Mouse (Mus musculus): Measurements from ENCODE around the gene Prom2. TPM values are rescaled to one million over a fixed set of nuclear protein-coding genes. Genes with fewer than 3 reads are reported as not detected.

Gene Prom2
- polyA plus RNA-seq, 1 experiment from 2014 or later, result not detected

DNA sequence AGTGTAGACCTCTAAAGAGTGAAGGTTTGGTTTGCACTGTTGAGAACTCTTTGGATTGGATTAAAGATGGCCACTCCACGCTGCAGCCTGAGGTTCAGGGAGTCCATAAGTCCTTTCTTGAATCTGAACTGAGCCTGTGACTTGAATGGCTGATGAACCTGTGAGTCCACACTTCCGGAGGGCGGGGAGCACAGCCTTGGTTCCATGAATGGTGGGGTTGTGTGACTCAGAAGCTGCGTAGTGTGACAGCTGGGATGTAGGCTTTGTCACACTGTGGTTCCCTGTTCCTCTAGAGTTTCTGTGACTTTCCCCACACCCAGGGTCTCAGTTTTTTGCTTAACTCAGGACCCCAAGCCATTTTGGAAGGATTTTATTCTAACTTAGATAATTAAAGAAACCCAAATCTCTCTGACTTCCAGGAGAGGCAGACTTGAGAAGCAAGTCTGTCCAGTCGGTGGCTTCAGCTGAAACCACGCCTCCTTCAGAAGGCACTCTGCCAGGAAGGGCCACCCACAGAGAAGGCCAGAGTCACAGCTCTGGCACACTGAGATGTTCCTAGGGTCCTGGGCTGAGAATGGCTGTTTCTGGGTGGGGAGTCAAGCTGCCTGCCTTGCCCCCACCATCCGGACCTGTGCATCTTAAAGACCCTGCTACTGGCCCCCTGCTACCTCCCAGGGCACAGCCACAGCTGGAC, 33.2 kb downstream of the Prom2 start:
- 62% methylated on average over 7 of the region's 7 CpGs for WGBS (ENCODE audit: insufficient replicate concordance)
- Histone ChIP-seq H3K9me3 (replicated peaks; ENCODE audit: control insufficient read depth, low read length) (no peaks in the 10 kb centered on the region), H3K36me3 (ENCODE audit: control insufficient read depth, insufficient read depth, low read length) (no peaks in the 10 kb centered on the region), H3K4me2 (no peak overlapping the region), H3K27me3 (ENCODE audit: control insufficient read depth, insufficient read depth, low read length) (peaks cover 9% of the 10 kb centered on the region; the same call in 1 of the 2 replicates), H3K9ac (ENCODE audit: low read depth, low read length) (no peak overlapping the region), H3K4me1 (ENCODE audit: control insufficient read depth, insufficient read depth, low read length) (no peaks in the 10 kb centered on the region), H3K27ac (ENCODE audit: low read depth, low read length) (no peak overlapping the region), H3K4me3 (ENCODE audit: low read depth, low read length) (no peak overlapping the region)
- no peak for ATAC-seq (replicated peaks; ENCODE audit: insufficient number of reproducible peaks, low FRiP score, low TSS enrichment)

DNA sequence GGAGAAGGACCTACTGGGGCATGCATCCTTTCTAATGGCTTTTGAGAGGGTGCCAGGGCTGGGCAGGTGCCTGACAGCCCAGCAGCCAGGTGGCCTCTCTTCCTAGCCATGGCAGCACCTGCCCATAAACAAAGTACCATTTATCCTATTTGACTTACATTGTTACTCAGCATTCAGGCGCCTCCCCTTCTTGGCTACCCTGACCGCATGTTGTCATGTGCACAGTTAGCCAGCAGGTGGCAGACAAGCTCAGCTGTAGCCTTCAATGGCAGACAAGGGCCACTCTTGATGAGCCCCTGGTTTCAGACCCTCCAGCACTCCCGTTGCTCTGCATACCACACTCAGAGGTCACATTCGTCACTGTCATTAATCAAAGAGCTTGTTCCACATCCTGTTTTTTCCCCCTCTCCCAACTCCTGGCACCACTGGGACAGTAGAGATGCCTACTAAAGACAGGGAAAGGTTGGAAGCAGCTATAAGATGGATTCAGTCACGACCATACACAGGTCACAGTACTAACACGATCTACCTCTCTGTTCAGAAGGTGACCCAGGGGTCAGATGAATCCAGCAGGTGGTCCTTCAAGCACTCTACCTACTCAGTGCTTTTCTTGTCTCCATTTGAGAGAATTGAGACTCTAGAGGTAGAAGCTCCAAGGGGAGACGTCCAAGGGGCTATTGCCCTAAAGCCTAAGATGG, 34.0 kb downstream of the Prom2 start:
- 29% methylated on average over 7 of the region's 7 CpGs for WGBS (ENCODE audit: insufficient replicate concordance)
- H3K9me3 ChIP-seq (replicated peaks; ENCODE audit: control insufficient read depth, low read length), result no peaks in the 10 kb centered on the region
- no peak overlapping the region for H3K27ac ChIP-seq (ENCODE audit: low read depth, low read length)
- no peak overlapping the region; the same call in 1 of the 2 replicates for H3K4me2 ChIP-seq
- H3K36me3 ChIP-seq (ENCODE audit: control insufficient read depth, insufficient read depth, low read length), result no peaks in the 10 kb centered on the region
- H3K4me1 ChIP-seq (ENCODE audit: control insufficient read depth, insufficient read depth, low read length), result no peaks in the 10 kb centered on the region
- H3K27me3 ChIP-seq (ENCODE audit: control insufficient read depth, insufficient read depth, low read length), result peaks cover 9% of the 10 kb centered on the region; the same call in 1 of the 2 replicates
- no peak; the same call in 1 of the 2 replicates for ATAC-seq (replicated peaks; ENCODE audit: insufficient number of reproducible peaks, low FRiP score, low TSS enrichment)
- H3K9ac ChIP-seq (ENCODE audit: low read depth, low read length), result no peak overlapping the region
- no peak overlapping the region for H3K4me3 ChIP-seq (ENCODE audit: low read depth, low read length)

DNA sequence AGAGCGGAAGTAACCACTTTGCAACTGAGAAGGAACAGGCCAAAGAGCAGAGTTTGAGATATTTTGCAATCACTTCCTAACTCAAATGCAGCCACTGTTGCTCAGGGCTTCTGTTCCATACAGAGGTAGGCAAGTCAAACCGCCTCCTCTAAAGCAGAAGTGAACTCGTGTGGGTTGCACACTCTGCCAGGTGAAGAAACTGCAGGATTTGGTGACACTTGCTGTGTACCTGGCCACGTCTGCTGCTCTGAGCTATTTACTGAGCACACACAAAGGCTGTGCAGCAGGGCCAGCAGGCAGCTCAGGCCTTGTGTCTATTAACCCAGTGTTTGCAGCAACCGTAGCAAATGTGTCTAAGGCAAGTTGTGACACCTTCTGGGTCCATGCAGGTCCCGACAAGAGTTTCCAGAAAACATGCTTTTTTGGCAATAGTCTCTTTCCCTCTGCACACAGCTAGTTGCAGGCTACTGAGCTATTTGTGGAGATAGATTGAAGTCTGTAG, 35.1 kb downstream of the Prom2 start:
- no peak for ATAC-seq (replicated peaks; ENCODE audit: insufficient number of reproducible peaks, low FRiP score, low TSS enrichment)
- H3K4me1 ChIP-seq (ENCODE audit: control insufficient read depth, insufficient read depth, low read length), result no peaks in the 10 kb centered on the region
- H3K27ac ChIP-seq (ENCODE audit: low read depth, low read length), result no peak overlapping the region
- no peaks in the 10 kb centered on the region for H3K9me3 ChIP-seq (replicated peaks; ENCODE audit: control insufficient read depth, low read length)
- H3K9ac ChIP-seq (ENCODE audit: low read depth, low read length), result no peak overlapping the region
- H3K4me2 ChIP-seq, result no peak overlapping the region
- no peak overlapping the region for H3K4me3 ChIP-seq (ENCODE audit: low read depth, low read length)
- H3K27me3 ChIP-seq (ENCODE audit: control insufficient read depth, insufficient read depth, low read length), result peaks cover 9% of the 10 kb centered on the region; the same call in 1 of the 2 replicates
- no peaks in the 10 kb centered on the region for H3K36me3 ChIP-seq (ENCODE audit: control insufficient read depth, insufficient read depth, low read length)
- WGBS (ENCODE audit: insufficient replicate concordance), result 77% methylated on average over 6 of the region's 6 CpGs

DNA sequence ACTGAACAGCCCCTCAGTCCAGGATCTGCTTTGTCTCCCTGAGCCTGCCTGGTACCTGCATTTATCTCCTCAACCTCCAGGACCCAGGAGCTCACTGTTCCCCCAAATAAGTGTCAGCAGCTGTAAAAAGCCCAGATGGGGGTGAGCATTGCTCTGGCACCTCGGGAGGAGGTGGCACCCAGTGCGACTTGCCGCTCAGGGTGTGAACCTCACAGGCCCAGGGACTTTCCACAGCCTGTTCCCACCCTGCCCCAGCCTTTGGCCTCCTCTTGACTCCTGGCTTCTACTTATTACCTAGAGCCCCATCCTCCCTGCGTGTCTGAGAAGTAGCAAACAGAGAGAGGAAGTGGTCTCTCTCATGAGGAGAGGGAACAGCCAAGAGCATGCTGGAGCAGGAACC, 36.1 kb downstream of the Prom2 start:
- H3K27me3 ChIP-seq (ENCODE audit: control insufficient read depth, insufficient read depth, low read length), result peaks cover 9% of the 10 kb centered on the region; the same call in 1 of the 2 replicates
- 41% methylated on average over 4 of the region's 4 CpGs for WGBS (ENCODE audit: insufficient replicate concordance)
- ATAC-seq (replicated peaks; ENCODE audit: insufficient number of reproducible peaks, low FRiP score, low TSS enrichment), result no peak

DNA sequence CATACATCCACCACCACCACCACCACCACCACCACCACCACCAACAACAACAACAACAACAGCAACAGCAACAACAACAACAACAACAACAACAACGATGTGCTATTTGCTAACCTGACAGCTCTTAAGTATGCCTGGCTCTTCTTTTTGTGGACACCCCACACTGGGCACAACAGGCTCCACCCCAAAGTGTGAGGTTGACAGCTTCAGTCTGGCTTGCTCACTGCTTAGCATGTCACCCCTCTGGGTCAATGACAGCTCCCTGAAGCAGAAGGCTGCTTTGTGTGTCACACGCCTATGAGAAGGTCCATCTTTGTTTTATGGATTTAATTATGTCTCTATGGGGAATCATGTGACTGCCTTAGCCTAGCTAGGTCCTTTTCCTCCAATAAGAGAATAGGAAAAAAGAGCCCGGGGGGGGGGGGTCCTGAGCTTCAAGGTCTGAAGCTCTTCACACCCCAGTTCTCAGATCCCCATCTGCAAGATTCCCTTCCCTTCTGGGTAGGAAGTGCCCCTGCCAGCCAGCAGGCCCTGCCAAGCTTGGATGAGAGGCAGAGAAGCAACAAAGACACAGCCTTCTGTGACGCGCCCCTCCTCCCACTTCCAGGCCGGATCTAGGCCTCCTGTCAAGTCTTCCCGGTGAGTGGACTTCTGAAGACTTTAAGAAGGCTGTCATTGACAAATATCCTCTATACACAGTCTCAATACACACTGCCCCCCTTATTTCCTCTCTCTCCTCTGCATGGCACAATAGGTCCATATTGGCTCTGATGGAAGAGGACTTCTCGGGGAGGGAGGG, 37.3 kb downstream of the Prom2 start:
- Histone ChIP-seq H3K9ac (ENCODE audit: low read depth, low read length) (no peak overlapping the region), H3K27me3 (ENCODE audit: control insufficient read depth, insufficient read depth, low read length) (peaks cover 9% of the 10 kb centered on the region; the same call in 1 of the 2 replicates)
- 55% methylated on average over 8 of the region's 8 CpGs for WGBS (ENCODE audit: insufficient replicate concordance)

More for the DNA sequence above, 36.1 kb downstream of the Prom2 start:
- H3K9me3 ChIP-seq (replicated peaks; ENCODE audit: control insufficient read depth, low read length), result no peaks in the 10 kb centered on the region
- H3K4me1 ChIP-seq (ENCODE audit: control insufficient read depth, insufficient read depth, low read length), result no peaks in the 10 kb centered on the region
- H3K4me2 ChIP-seq, result no peak overlapping the region
- no peaks in the 10 kb centered on the region for H3K36me3 ChIP-seq (ENCODE audit: control insufficient read depth, insufficient read depth, low read length)
- no peak overlapping the region for H3K9ac ChIP-seq (ENCODE audit: low read depth, low read length)
- no peak overlapping the region for H3K4me3 ChIP-seq (ENCODE audit: low read depth, low read length)
- no peak overlapping the region for H3K27ac ChIP-seq (ENCODE audit: low read depth, low read length)

DNA sequence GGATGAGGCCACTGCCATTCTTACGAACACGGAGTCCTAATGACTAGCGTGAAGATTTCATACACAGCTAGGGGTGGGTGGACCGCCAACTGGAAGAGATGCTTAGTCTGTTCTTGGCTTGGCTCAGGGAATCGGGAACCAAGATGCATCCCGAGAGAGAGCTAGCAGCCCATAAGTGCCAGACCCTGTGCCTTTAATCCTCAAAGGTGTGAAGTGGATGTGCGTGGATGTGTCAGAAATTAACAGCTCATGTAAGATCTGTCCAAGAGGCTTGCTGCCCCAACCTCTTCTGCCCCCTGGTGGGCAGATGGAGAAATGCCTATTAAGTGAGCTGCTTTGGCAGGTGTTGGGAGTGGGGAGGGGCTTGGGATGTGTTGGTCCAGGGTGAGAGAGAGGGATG, 40.2 kb downstream of the Prom2 start:
- Histone ChIP-seq H3K4me3 (ENCODE audit: low read depth, low read length) (no peak overlapping the region), H3K36me3 (ENCODE audit: control insufficient read depth, insufficient read depth, low read length) (no peaks in the 10 kb centered on the region), H3K4me1 (ENCODE audit: control insufficient read depth, insufficient read depth, low read length) (no peaks in the 10 kb centered on the region), H3K27me3 (ENCODE audit: control insufficient read depth, insufficient read depth, low read length) (peaks cover 7% of the 10 kb centered on the region; the same call in 1 of the 2 replicates), H3K4me2 (no peak overlapping the region), H3K9ac (ENCODE audit: low read depth, low read length) (no peak overlapping the region), H3K27ac (ENCODE audit: low read depth, low read length) (no peak overlapping the region), H3K9me3 (replicated peaks; ENCODE audit: control insufficient read depth, low read length) (no peaks in the 10 kb centered on the region)
- WGBS (ENCODE audit: insufficient replicate concordance), result 46% methylated on average over 7 of the region's 7 CpGs
- ATAC-seq (replicated peaks; ENCODE audit: insufficient number of reproducible peaks, low FRiP score, low TSS enrichment), result no peak

More for the DNA sequence above, 37.3 kb downstream of the Prom2 start:
- Histone ChIP-seq H3K4me2 (no peak overlapping the region), H3K36me3 (ENCODE audit: control insufficient read depth, insufficient read depth, low read length) (no peaks in the 10 kb centered on the region), H3K4me1 (ENCODE audit: control insufficient read depth, insufficient read depth, low read length) (no peaks in the 10 kb centered on the region), H3K4me3 (ENCODE audit: low read depth, low read length) (no peak overlapping the region), H3K9me3 (replicated peaks; ENCODE audit: control insufficient read depth, low read length) (no peaks in the 10 kb centered on the region), H3K27ac (ENCODE audit: low read depth, low read length) (no peak overlapping the region)
- ATAC-seq (replicated peaks; ENCODE audit: insufficient number of reproducible peaks, low FRiP score, low TSS enrichment), result no peak

DNA sequence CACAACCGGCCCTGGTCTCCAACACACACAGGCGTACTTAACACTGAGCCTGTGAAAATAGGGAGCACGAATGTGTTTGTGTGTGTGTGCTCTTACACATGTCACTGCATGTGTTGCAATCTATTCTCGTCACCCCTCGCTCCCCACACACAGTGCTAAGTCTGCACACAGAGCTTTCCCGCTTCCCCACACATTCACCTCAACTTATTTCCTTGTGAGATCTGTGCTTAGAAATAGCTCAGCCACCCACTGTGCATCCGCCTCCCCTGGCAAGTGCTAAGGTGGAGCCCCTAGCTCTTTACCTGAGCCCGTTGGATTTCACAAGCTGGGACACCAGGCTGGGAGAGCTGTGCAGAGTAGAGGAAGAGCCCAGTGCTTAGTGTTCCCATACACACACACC, 42.5 kb downstream of the Prom2 start:
- Histone ChIP-seq H3K9me3 (replicated peaks; ENCODE audit: control insufficient read depth, low read length) (no peaks in the 10 kb centered on the region), H3K9ac (ENCODE audit: low read depth, low read length) (no peak overlapping the region), H3K36me3 (ENCODE audit: control insufficient read depth, insufficient read depth, low read length) (no peaks in the 10 kb centered on the region), H3K4me1 (ENCODE audit: control insufficient read depth, insufficient read depth, low read length) (no peaks in the 10 kb centered on the region), H3K4me2 (no peak overlapping the region), H3K27me3 (ENCODE audit: control insufficient read depth, insufficient read depth, low read length) (peaks cover 4% of the 10 kb centered on the region; the same call in 1 of the 2 replicates), H3K27ac (ENCODE audit: low read depth, low read length) (no peak overlapping the region), H3K4me3 (ENCODE audit: low read depth, low read length) (no peak overlapping the region)
- ATAC-seq (replicated peaks; ENCODE audit: insufficient number of reproducible peaks, low FRiP score, low TSS enrichment), result no peak
- WGBS (ENCODE audit: insufficient replicate concordance), result 65% methylated on average over 8 of the region's 8 CpGs

DNA sequence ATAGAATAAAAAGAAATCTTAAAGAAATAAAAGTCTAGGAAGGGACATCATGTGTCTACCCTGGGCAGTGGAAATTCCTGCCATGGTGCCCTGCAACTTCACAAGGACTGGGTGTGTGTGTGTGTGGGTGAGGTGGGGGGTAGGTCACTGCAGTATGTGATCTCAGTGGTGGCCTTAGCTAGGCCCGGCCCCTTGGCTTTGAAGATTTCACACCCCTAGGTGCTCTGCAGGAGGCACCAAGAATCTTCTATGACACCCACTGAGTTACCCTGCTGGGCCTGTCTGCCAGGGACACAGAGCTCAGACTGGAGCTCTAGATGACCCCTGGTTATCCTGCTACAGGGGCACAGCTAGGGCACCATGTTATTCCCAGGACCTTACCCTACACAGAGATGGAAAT, 44.9 kb downstream of the Prom2 start:
- H3K9ac ChIP-seq (ENCODE audit: low read depth, low read length), result no peak overlapping the region
- H3K4me1 ChIP-seq (ENCODE audit: control insufficient read depth, insufficient read depth, low read length), result no peaks in the 10 kb centered on the region
- H3K27me3 ChIP-seq (ENCODE audit: control insufficient read depth, insufficient read depth, low read length), result peaks cover 4% of the 10 kb centered on the region
- no peak overlapping the region for H3K4me3 ChIP-seq (ENCODE audit: low read depth, low read length)
- no peaks in the 10 kb centered on the region for H3K9me3 ChIP-seq (replicated peaks; ENCODE audit: control insufficient read depth, low read length)
- no peaks in the 10 kb centered on the region for H3K36me3 ChIP-seq (ENCODE audit: control insufficient read depth, insufficient read depth, low read length)
- no peak for ATAC-seq (replicated peaks; ENCODE audit: insufficient number of reproducible peaks, low FRiP score, low TSS enrichment)
- no peak overlapping the region for H3K27ac ChIP-seq (ENCODE audit: low read depth, low read length)
- no peak overlapping the region for H3K4me2 ChIP-seq
- WGBS (ENCODE audit: insufficient replicate concordance), result 23% methylated on average over 1 of the region's 1 CpGs
